Mouse (Mus musculus): ENCODE results near the gene Ltbp4.

Gene Ltbp4

DNA sequence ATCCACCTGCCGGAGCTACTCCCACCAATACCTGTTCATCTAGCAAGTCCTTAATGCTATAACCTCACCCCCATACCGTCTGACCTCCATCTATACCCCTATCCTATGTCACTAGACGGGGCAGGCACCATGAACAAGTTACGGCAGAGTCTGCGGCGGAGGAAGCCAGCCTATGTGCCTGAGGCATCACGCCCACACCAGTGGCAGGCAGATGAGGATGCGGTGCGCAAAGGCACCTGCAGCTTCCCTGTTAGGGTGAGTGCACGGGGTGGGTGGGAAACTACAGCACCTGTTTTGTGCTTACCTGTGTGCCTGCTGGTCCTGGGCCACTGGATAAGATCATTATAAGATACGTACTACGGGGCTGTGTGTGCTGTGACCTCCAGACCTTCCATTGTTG lies 72.7 kb downstream of the Ltbp4 start:
- no peak for TF ChIP-seq POU5F1 (IDR thresholded peaks at IDR 0.05; ENCODE audit: borderline replicate concordance, low read length)
- TF ChIP-seq NANOG (IDR thresholded peaks at IDR 0.05; ENCODE audit: borderline replicate concordance, low read length) = no peak
- TF ChIP-seq CTCF (conservative IDR thresholded peaks at IDR 0.05; ENCODE audit: low read length) = no peak
- Histone ChIP-seq H3K9me3 (ENCODE audit: low read length) (no peaks in the 10 kb centered on the region), H3K36me3 (ENCODE audit: insufficient read depth, low read length) (peaks cover 66% of the 10 kb centered on the region), H3K4me1 (replicated peaks; ENCODE audit: low read depth, low read length) (peaks cover 69% of the 10 kb centered on the region), H3K27me3 (ENCODE audit: insufficient read depth, low read length) (no peaks in the 10 kb centered on the region), H3K4me3 (replicated peaks; ENCODE audit: low read length) (no peak overlapping the region)

DNA sequence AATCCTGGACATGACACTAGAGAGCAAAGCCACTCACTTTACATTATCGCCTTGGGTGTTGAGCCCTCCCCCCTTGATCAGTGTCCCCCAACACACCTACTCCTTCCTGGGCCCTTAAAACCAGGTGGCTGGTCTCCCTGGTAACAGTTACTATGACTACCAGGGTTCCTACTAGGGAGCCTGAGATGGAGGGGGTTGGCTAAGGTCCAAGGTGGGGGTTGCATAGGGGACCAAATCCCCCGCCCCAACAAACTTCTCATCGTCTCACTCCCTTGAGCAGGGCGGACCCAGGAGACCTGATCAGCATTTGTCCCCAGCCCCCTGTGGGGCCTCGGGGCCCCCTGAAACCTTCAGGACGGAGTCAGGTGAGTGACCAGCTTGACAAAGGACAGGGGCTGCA lies 75.6 kb downstream of the Ltbp4 start:
- Histone ChIP-seq H3K4me1 (replicated peaks; ENCODE audit: low read depth, low read length) (peaks cover 68% of the 10 kb centered on the region), H3K36me3 (ENCODE audit: insufficient read depth, low read length) (peaks cover 43% of the 10 kb centered on the region), H3K4me3 (replicated peaks; ENCODE audit: low read length) (no peak overlapping the region), H3K9me3 (ENCODE audit: low read length) (no peaks in the 10 kb centered on the region), H3K27me3 (ENCODE audit: insufficient read depth, low read length) (no peaks in the 10 kb centered on the region)
- TF ChIP-seq CTCF (conservative IDR thresholded peaks at IDR 0.05; ENCODE audit: low read length) (no peak), NANOG (IDR thresholded peaks at IDR 0.05; ENCODE audit: borderline replicate concordance, low read length) (no peak), POU5F1 (IDR thresholded peaks at IDR 0.05; ENCODE audit: borderline replicate concordance, low read length) (no peak)

DNA sequence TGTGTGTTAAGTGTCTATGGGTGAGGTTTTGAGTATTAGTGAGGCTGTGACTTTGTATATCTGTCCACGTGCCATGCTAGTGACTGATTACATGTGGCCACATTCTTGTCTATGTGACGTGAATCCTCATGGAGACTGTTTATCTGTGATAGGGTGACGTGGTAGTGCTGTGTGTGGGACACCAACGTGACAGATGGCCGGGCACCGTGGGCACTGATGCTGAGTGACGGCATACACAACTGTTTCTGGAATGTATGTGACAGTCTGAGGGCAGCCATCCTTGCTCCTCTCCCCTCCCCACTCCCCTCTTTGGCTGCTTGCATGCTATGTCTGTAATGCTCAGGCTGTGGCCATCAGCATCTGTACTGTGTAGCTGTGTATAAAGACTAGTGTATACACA lies 76.6 kb downstream of the Ltbp4 start:
- Histone ChIP-seq H3K9me3 (ENCODE audit: low read length) (no peaks in the 10 kb centered on the region), H3K27me3 (ENCODE audit: insufficient read depth, low read length) (no peaks in the 10 kb centered on the region), H3K4me3 (replicated peaks; ENCODE audit: low read length) (no peak overlapping the region), H3K36me3 (ENCODE audit: insufficient read depth, low read length) (peaks cover 43% of the 10 kb centered on the region), H3K4me1 (replicated peaks; ENCODE audit: low read depth, low read length) (peaks cover 68% of the 10 kb centered on the region)
- TF ChIP-seq CTCF (conservative IDR thresholded peaks at IDR 0.05; ENCODE audit: low read length) = no peak
- TF ChIP-seq POU5F1 (IDR thresholded peaks at IDR 0.05; ENCODE audit: borderline replicate concordance, low read length) = no peak
- TF ChIP-seq NANOG (IDR thresholded peaks at IDR 0.05; ENCODE audit: borderline replicate concordance, low read length) = no peak

DNA sequence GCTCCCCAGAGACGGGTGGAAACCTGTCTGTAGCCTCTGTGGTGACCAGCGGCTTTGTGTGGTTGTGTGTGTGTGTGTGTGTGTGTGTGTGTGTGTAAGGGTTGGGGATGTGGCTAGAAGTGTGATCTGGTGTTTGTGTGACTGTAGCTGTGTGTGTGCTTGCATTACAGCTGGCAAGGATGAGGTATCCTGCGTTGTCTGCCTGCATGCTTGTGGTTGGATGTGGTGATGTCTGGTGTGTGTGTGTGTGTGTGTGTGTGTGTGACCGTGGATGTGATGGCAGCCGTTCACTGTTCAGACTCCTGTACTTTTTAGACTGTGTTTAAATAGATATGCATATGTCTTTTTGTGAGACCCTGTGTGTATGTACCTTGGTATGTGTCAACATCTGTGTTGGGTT lies 77.7 kb downstream of the Ltbp4 start:
- H3K27me3 ChIP-seq (ENCODE audit: insufficient read depth, low read length) = no peaks in the 10 kb centered on the region
- H3K36me3 ChIP-seq (ENCODE audit: insufficient read depth, low read length) = peaks cover 35% of the 10 kb centered on the region
- H3K4me3 ChIP-seq (replicated peaks; ENCODE audit: low read length) = peak overlapping the region; percentile 85
- peaks cover 67% of the 10 kb centered on the region for H3K4me1 ChIP-seq (replicated peaks; ENCODE audit: low read depth, low read length)
- TF ChIP-seq CTCF (conservative IDR thresholded peaks at IDR 0.05; ENCODE audit: low read length) (no peak), POU5F1 (IDR thresholded peaks at IDR 0.05; ENCODE audit: borderline replicate concordance, low read length) (no peak), NANOG (IDR thresholded peaks at IDR 0.05; ENCODE audit: borderline replicate concordance, low read length) (no peak)
- no peaks in the 10 kb centered on the region for H3K9me3 ChIP-seq (ENCODE audit: low read length)

DNA sequence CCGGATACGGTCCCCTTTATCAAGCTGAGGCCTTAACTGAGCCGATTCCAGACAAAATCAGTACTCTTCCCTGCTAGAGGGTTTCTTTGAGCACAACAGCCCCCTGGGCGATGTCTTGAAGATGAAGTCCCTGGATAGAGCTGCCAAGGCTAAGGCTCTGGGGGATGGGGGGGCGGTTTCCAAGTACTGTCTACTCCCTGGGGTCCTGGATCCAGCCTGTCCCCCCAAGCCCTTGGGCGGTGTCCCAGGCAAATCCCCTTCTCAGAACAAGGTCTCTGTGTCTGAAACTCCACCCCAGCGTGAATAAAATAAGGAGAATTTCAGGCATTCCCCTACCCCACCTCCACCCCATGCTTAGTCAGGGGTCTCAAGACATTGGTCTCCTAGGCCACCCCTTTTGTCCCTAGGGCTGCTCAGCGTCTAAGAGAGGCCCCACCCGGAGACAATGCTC lies 78.2 kb downstream of the Ltbp4 start:
- Histone ChIP-seq H3K36me3 (ENCODE audit: insufficient read depth, low read length) (peaks cover 35% of the 10 kb centered on the region), H3K9me3 (ENCODE audit: low read length) (no peaks in the 10 kb centered on the region), H3K4me3 (replicated peaks; ENCODE audit: low read length) (peak overlapping the region; percentile 85), H3K4me1 (replicated peaks; ENCODE audit: low read depth, low read length) (peaks cover 67% of the 10 kb centered on the region), H3K27me3 (ENCODE audit: insufficient read depth, low read length) (no peaks in the 10 kb centered on the region)
- TF ChIP-seq CTCF (conservative IDR thresholded peaks at IDR 0.05; ENCODE audit: low read length) = no peak
- TF ChIP-seq POU5F1 (IDR thresholded peaks at IDR 0.05; ENCODE audit: borderline replicate concordance, low read length) = no peak
- TF ChIP-seq NANOG (IDR thresholded peaks at IDR 0.05; ENCODE audit: borderline replicate concordance, low read length) = no peak

DNA sequence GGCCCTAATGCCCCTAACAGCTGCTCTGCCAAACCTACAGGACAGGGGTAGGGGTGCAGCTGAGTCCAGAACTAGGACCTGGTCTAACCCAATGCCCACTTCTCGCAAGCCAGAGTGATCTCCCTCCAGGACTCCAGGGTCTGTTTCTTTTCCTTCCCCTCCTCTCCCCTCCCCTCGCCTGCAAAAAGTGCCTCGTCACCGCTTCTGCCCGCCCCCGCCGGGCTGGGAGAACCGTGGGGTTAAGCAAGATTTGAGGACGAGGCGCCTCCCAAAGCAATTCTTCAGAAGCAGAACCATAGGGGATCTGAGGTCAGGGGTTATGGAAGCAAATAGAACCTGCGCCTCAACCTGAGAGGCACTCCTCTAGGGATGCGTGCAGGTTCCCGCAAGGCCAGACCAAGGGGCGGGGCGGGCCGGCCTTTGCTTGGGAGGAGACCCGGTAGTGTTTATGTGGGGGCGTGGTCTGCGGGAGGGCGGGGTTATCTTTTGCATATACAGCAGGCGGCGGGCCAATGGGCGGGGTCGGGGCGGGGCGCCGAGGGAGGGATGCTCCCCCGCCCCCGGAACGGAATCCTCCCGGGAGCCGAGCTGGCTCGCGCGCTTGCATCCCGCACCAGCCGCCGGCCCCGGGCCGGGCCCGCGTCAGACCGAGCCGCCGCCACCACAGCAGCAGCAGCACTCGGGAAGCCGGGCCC lies 79.1 kb downstream of the Ltbp4 start, which contains the start of gene Numbl:
Numbl (plus strand) TSS at position 229 of the 695 bp plus-strand sequence.
- Histone ChIP-seq H3K27me3 (ENCODE audit: insufficient read depth, low read length) (no peaks in the 10 kb centered on the region), H3K4me3 (replicated peaks; ENCODE audit: low read length) (peak within 1 kb of the TSS; percentile 85), H3K9me3 (ENCODE audit: low read length) (no peaks in the 10 kb centered on the region), H3K36me3 (ENCODE audit: insufficient read depth, low read length) (peaks cover 34% of the 10 kb centered on the region), H3K4me1 (replicated peaks; ENCODE audit: low read depth, low read length) (peaks cover 68% of the 10 kb centered on the region)
- TF ChIP-seq NANOG (IDR thresholded peaks at IDR 0.05; ENCODE audit: borderline replicate concordance, low read length) (no peak), CTCF (conservative IDR thresholded peaks at IDR 0.05; ENCODE audit: low read length) (no peak), POU5F1 (IDR thresholded peaks at IDR 0.05; ENCODE audit: borderline replicate concordance, low read length) (no peak)

DNA sequence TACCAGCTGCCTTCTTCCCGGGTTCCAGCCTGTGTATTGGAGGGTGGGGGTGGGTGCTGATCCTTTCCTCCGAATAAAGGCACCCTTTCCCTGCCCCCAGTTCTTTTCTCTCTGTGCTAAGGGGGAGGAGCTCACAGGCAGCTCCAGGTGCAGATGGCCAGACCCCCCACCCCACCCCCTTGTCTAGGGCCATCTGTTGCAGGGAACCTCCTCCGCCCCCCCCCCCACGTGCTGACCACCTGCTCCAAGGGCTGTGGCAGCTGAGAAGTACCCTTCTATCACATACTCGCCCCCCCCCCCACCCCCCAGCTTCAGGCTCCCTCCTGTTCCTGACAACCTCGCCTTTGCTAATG lies 79.7 kb downstream of the Ltbp4 start:
- TF ChIP-seq NANOG (IDR thresholded peaks at IDR 0.05; ENCODE audit: borderline replicate concordance, low read length) = no peak
- TF ChIP-seq CTCF (conservative IDR thresholded peaks at IDR 0.05; ENCODE audit: low read length) = no peak
- no peak for TF ChIP-seq POU5F1 (IDR thresholded peaks at IDR 0.05; ENCODE audit: borderline replicate concordance, low read length)
- peak overlapping the region; percentile 85 for H3K4me3 ChIP-seq (replicated peaks; ENCODE audit: low read length)
- no peaks in the 10 kb centered on the region for H3K9me3 ChIP-seq (ENCODE audit: low read length)

DNA sequence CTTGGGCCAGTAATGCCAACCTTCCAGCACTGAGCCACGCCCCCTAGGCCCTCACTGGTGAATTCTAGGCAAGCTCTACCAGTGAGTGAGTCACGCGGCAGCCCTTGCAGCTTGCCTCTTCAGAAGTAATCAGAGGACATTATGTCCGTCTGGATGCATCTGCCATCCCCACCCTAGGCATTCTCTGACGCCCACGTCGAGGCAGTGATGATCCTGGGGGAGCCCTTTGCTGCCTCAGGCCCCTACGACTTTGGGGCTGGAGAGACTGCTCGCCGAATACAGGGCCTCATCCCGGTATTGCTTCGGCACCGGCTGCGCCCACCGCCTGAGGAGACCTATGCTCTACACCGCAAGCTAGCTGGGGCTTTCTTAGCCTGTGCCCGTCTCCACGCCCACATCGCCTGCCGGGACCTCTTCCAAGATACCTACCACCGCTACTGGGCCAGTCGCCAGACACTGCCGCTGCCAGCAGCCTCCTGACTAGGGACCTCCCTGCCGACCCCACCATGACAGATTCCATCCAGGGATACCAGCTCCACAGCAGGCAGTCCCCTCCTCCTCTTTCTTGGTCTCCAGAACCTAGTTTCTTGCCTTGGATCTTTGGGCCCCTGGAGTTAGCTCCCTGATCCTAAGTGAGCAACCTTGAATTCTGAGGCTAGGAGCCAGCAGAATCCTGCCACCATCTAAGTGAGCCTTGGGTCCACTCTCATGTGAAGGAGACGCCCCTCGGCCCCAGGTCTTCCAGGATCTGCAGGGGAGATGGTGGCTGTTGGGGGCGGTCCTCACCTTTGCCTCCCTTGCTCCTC lies 80.2 kb downstream of the Ltbp4 start:
- Histone ChIP-seq H3K27me3 (ENCODE audit: insufficient read depth, low read length) (no peaks in the 10 kb centered on the region), H3K9me3 (ENCODE audit: low read length) (no peaks in the 10 kb centered on the region), H3K36me3 (ENCODE audit: insufficient read depth, low read length) (peaks cover 29% of the 10 kb centered on the region), H3K4me1 (replicated peaks; ENCODE audit: low read depth, low read length) (peaks cover 79% of the 10 kb centered on the region), H3K4me3 (replicated peaks; ENCODE audit: low read length) (peak overlapping the region; percentile 79)
- TF ChIP-seq CTCF (conservative IDR thresholded peaks at IDR 0.05; ENCODE audit: low read length) (no peak), POU5F1 (IDR thresholded peaks at IDR 0.05; ENCODE audit: borderline replicate concordance, low read length) (no peak), NANOG (IDR thresholded peaks at IDR 0.05; ENCODE audit: borderline replicate concordance, low read length) (no peak)

More for the DNA sequence above, 79.7 kb downstream of the Ltbp4 start:
- peaks cover 73% of the 10 kb centered on the region for H3K4me1 ChIP-seq (replicated peaks; ENCODE audit: low read depth, low read length)
- no peaks in the 10 kb centered on the region for H3K27me3 ChIP-seq (ENCODE audit: insufficient read depth, low read length)
- peaks cover 34% of the 10 kb centered on the region for H3K36me3 ChIP-seq (ENCODE audit: insufficient read depth, low read length)

Data from E14TG2a.4 (cell line).